Mouse (Mus musculus) retina, embryonic 14.5 days (tissue): ENCODE measurements at regions not wholly inside any gene's neighbourhood (a gene's known extent, or its start where the extent isn't known, plus 50 kb on each side); places are given as distances from the start of the nearest gene placed in this dataset.

Experiments used
- DNase-seq: peaks from one replicate; pipeline ENCODE4 v3.0.0-alpha.2; 2015; ENCODE audit warnings: low spot score

- DNase-seq, result no peak
Measured at GRCm38 (mm10) chr9:82728652-82729051, 100.7 kb upstream of the Irak1bp1 start.

- no peak for DNase-seq
Measured at GRCm38 (mm10) chr9:82729646-82730045, 99.7 kb upstream of the Irak1bp1 start.

- DNase-seq, result no peak
Measured at GRCm38 (mm10) chr9:82733024-82733585, 96.2 kb upstream of the Irak1bp1 start.

GRCm38 (mm10) chr9:82734959-82735358 lies 94.4 kb upstream of the Irak1bp1 start:
- no peak for DNase-seq

GRCm38 (mm10) chr9:82759979-82760378 lies 69.4 kb upstream of the Irak1bp1 start:
- no peak for DNase-seq

GRCm38 (mm10) chr9:82760682-82761468 lies 68.5 kb upstream of the Irak1bp1 start:
- DNase-seq, result no peak

GRCm38 (mm10) chr9:82763651-82764050 lies 65.7 kb upstream of the Irak1bp1 start:
- no peak for DNase-seq
